Mouse (Mus musculus) liver, adult 2 months (tissue): ENCODE results near the gene Sult6b1.

Experiments used
- CTCF ChIP-seq: fragments of 200-500 bp; IDR thresholded peaks from 2 replicates; pipeline ENCODE4 v1.5.1; 2011; ENCODE audit warnings: low read depth, low read length, control low read depth
- POLR2A ChIP-seq: fragments of 200-500 bp; IDR thresholded peaks from 2 replicates; pipeline ENCODE4 v1.6.1; 2011; ENCODE audit warnings: low read length, control low read depth; ENCODE audit not compliant: insufficient read depth; ENCODE audit errors: extremely low read depth

- TF ChIP-seq CTCF (no peak), POLR2A (no peak)
These were observed 21.3 kb downstream of the Sult6b1 start for GRCm38 (mm10) chr17:78885286-78886065.
